Mouse (Mus musculus): ENCODE measurements around the gene Cadm2. TPM values are rescaled to one million over a fixed set of nuclear protein-coding genes. Genes with fewer than 3 reads are reported as not detected.
A peak's percentile ranks its signal among the peaks of the same experiment; 100 is the strongest.

Cadm2 gene
- polyA plus RNA-seq, 1 experiment from 2014 or later: 0.25 TPM

DNA sequence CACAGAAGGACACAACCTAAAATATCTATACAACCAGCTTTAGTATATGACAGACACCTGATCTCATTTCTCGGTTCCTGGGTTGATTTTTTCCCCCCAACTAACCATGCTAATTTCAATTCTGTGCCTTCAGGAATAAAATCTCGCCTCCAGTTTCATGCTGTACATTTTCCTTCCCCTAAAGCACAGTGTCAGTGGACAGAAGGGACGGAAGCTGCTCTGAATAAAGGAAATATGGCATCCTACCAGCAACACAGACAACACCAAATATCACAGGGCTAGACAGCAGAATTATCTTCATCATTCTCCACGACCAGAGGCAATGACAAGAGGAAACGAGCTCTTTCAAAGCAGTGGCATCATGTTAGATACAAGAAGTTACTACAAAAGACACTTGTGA, 498.2 kb downstream of the Cadm2 start:
- Histone ChIP-seq H3K27ac (replicated peaks) (no peak overlapping the region), H3K4me3 (no peak overlapping the region), H3K9ac (no peak overlapping the region), H3K27me3 (replicated peaks) (no peaks in the 10 kb centered on the region), H3K4me2 (no peak overlapping the region), H3K9me3 (no peaks in the 10 kb centered on the region), H3K36me3 (no peaks in the 10 kb centered on the region), H3K4me1 (no peaks in the 10 kb centered on the region)
- 58% methylated on average over 5 of the region's 5 CpGs for WGBS
- no peak for ATAC-seq (ENCODE audit: extremely low read depth, insufficient number of reproducible peaks, low FRiP score, low TSS enrichment)

- Histone ChIP-seq H3K4me3 (no peak overlapping the region), H3K4me1 (no peaks in the 10 kb centered on the region), H3K9ac (no peak overlapping the region), H3K9me3 (no peaks in the 10 kb centered on the region), H3K27ac (replicated peaks) (no peak overlapping the region), H3K27me3 (replicated peaks) (no peaks in the 10 kb centered on the region), H3K36me3 (no peaks in the 10 kb centered on the region), H3K4me2 (no peak overlapping the region)
- ATAC-seq (ENCODE audit: extremely low read depth, insufficient number of reproducible peaks, low FRiP score, low TSS enrichment): no peak
- 78% methylated on average over 3 of the region's 3 CpGs for WGBS
Observed at GRCm38 (mm10) chr16:67121781-67122180, 498.9 kb downstream of the Cadm2 start.

- no peaks in the 10 kb centered on the region for H3K4me1 ChIP-seq
- H3K36me3 ChIP-seq: no peaks in the 10 kb centered on the region
- no peak overlapping the region; the same call in 1 of the 2 replicates for H3K4me3 ChIP-seq
- no peaks in the 10 kb centered on the region for H3K9me3 ChIP-seq
- no peaks in the 10 kb centered on the region for H3K27me3 ChIP-seq (replicated peaks)
- no peak for ATAC-seq (ENCODE audit: extremely low read depth, insufficient number of reproducible peaks, low FRiP score, low TSS enrichment)
- H3K27ac ChIP-seq (replicated peaks): no peak overlapping the region
- WGBS: 47% methylated on average over 8 of the region's 8 CpGs
- no peak overlapping the region for H3K9ac ChIP-seq
- 0 out of 2 replicates have a peak overlapping the region, but pooled peaks have one; percentile 30 for H3K4me2 ChIP-seq
Observed at GRCm38 (mm10) chr16:67106478-67107061, 514.1 kb downstream of the Cadm2 start.

DNA sequence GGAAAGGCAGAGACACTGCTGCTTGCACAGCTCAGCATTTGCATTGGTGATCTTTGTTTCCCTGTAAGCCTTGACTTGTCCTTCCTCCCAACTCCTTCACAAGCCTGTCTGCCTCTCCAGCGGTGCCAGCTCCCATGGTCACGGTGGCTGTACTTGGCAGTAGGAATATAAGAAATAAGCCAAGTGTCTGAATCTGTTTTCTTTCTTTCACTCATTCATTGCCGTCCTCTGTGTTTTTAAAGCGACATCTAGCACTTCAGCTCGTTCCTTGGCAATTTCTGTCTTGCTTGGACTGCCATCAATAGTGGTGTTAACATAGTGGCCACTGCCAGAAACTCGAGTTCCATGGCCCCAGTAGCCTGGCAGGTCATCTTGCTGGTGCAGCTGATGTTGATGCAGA, 524.0 kb downstream of the Cadm2 start:
- ATAC-seq (ENCODE audit: extremely low read depth, insufficient number of reproducible peaks, low FRiP score, low TSS enrichment): no peak
- no peak overlapping the region for H3K27ac ChIP-seq (replicated peaks)
- H3K4me3 ChIP-seq: no peak overlapping the region
- H3K4me2 ChIP-seq: no peak overlapping the region
- H3K4me1 ChIP-seq: no peaks in the 10 kb centered on the region
- WGBS: 66% methylated on average over 6 of the region's 6 CpGs
- no peaks in the 10 kb centered on the region for H3K36me3 ChIP-seq
- H3K9me3 ChIP-seq: no peaks in the 10 kb centered on the region
- no peak overlapping the region for H3K9ac ChIP-seq
- no peaks in the 10 kb centered on the region for H3K27me3 ChIP-seq (replicated peaks)

GRCm38 (mm10) chr16:67095916-67096315, 524.8 kb downstream of the Cadm2 start:
- 70% methylated on average over 4 of the region's 4 CpGs for WGBS
- H3K4me2 ChIP-seq: no peak overlapping the region
- ATAC-seq (ENCODE audit: extremely low read depth, insufficient number of reproducible peaks, low FRiP score, low TSS enrichment): no peak
- H3K4me1 ChIP-seq: no peaks in the 10 kb centered on the region
- no peaks in the 10 kb centered on the region for H3K9me3 ChIP-seq
- no peaks in the 10 kb centered on the region for H3K27me3 ChIP-seq (replicated peaks)
- no peak overlapping the region for H3K4me3 ChIP-seq
- H3K9ac ChIP-seq: no peak overlapping the region
- no peaks in the 10 kb centered on the region for H3K36me3 ChIP-seq
- H3K27ac ChIP-seq (replicated peaks): no peak overlapping the region

GRCm38 (mm10) chr16:67089747-67090146, 531.0 kb downstream of the Cadm2 start:
- Histone ChIP-seq H3K36me3 (no peaks in the 10 kb centered on the region), H3K4me3 (no peak overlapping the region), H3K9ac (no peak overlapping the region), H3K27me3 (replicated peaks) (no peaks in the 10 kb centered on the region), H3K27ac (replicated peaks) (no peak overlapping the region), H3K4me1 (no peaks in the 10 kb centered on the region), H3K4me2 (no peak overlapping the region), H3K9me3 (no peaks in the 10 kb centered on the region)
- WGBS: 55% methylated on average over 3 of the region's 3 CpGs
- no peak for ATAC-seq (ENCODE audit: extremely low read depth, insufficient number of reproducible peaks, low FRiP score, low TSS enrichment)

GRCm38 (mm10) chr16:67079318-67079717, 541.4 kb downstream of the Cadm2 start:
- no peak overlapping the region for H3K4me3 ChIP-seq
- H3K4me2 ChIP-seq: no peak overlapping the region
- H3K9ac ChIP-seq: no peak overlapping the region
- H3K36me3 ChIP-seq: no peaks in the 10 kb centered on the region
- WGBS: 76% methylated on average over 2 of the region's 2 CpGs
- no peaks in the 10 kb centered on the region for H3K9me3 ChIP-seq
- no peaks in the 10 kb centered on the region for H3K4me1 ChIP-seq
- H3K27me3 ChIP-seq (replicated peaks): no peaks in the 10 kb centered on the region
- no peak overlapping the region for H3K27ac ChIP-seq (replicated peaks)
- no peak for ATAC-seq (ENCODE audit: extremely low read depth, insufficient number of reproducible peaks, low FRiP score, low TSS enrichment)

GRCm38 (mm10) chr16:67076169-67076895, 544.4 kb downstream of the Cadm2 start:
- H3K9me3 ChIP-seq: no peaks in the 10 kb centered on the region
- 74% methylated on average over 7 of the region's 7 CpGs for WGBS
- H3K36me3 ChIP-seq: no peaks in the 10 kb centered on the region
- no peak for ATAC-seq (ENCODE audit: extremely low read depth, insufficient number of reproducible peaks, low FRiP score, low TSS enrichment)
- H3K4me1 ChIP-seq: no peaks in the 10 kb centered on the region
- no peak overlapping the region for H3K4me2 ChIP-seq
- H3K27me3 ChIP-seq (replicated peaks): no peaks in the 10 kb centered on the region
- no peak overlapping the region for H3K4me3 ChIP-seq
- no peak overlapping the region for H3K9ac ChIP-seq
- H3K27ac ChIP-seq (replicated peaks): no peak overlapping the region

GRCm38 (mm10) chr16:67068461-67068860, 552.2 kb downstream of the Cadm2 start:
- no peak overlapping the region for H3K4me3 ChIP-seq
- H3K27ac ChIP-seq (replicated peaks): no peak overlapping the region
- no peaks in the 10 kb centered on the region for H3K36me3 ChIP-seq
- WGBS: 44% methylated on average over 1 of the region's 1 CpGs
- H3K9ac ChIP-seq: no peak overlapping the region
- no peaks in the 10 kb centered on the region for H3K4me1 ChIP-seq
- no peaks in the 10 kb centered on the region for H3K9me3 ChIP-seq
- no peak for ATAC-seq (ENCODE audit: extremely low read depth, insufficient number of reproducible peaks, low FRiP score, low TSS enrichment)
- no peak overlapping the region for H3K4me2 ChIP-seq
- H3K27me3 ChIP-seq (replicated peaks): no peaks in the 10 kb centered on the region

DNA sequence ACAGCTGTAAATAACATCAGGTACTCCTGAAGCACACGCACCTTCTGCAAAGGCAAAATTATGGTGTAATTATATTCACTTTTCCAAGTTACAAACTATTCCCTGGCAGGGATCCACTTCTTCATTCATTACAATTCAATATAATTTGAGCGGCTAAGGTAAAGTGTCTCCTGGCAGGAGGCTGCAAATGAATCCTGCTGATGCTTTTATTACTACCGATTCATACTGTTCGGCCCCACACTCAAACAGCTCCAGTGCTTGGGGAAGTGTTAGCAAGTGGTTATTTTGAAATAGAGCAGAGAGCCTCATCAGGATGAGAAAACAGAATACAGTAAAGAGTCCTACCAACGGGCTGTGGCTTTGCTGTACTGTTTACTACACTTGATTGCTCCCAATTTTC, 589.8 kb downstream of the Cadm2 start:
- WGBS: 81% methylated on average over 5 of the region's 5 CpGs
- Histone ChIP-seq H3K27me3 (replicated peaks) (no peaks in the 10 kb centered on the region), H3K9me3 (no peaks in the 10 kb centered on the region), H3K27ac (replicated peaks) (no peak overlapping the region), H3K4me2 (no peak overlapping the region), H3K4me3 (no peak overlapping the region), H3K4me1 (no peaks in the 10 kb centered on the region), H3K36me3 (no peaks in the 10 kb centered on the region), H3K9ac (no peak overlapping the region)
- ATAC-seq (ENCODE audit: extremely low read depth, insufficient number of reproducible peaks, low FRiP score, low TSS enrichment): no peak

DNA sequence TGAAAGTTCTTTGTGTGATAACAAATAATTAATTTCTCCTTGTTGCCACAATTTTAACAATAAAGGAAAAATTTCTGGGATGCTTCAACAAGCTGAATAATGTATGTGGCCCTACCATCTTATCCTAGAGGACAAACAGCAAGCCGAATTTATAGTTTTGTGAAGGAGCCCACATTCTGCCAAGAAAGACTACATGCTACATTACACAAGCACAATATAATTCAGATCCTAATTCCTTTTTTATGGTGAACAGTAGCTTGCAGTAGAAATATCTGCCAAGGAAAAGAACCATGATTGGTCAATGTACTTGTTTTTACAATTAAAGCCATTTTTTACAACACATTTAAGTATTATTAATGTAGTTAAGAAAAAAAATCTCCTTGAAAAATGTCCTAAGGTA, 600.9 kb downstream of the Cadm2 start:
- ATAC-seq (ENCODE audit: extremely low read depth, insufficient number of reproducible peaks, low FRiP score, low TSS enrichment): no peak

DNA sequence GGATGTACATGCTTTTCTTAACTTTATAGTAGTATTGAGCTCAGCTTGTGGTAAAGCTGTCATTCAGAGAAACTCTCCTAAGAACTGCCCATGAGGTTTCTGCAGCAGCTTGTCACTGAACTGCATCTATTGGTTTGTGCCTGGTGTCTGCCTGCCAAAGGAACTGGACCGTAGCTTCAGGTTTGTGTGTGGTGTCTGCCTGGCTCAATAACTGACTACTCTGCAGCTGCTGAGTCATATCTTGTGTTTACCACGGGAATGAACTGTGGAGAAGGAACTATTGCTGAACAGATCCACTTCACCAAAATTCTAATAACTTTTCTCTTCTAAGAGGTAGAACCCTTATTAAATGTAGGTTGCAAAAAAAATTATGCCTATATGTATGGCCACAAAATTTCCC, 603.0 kb downstream of the Cadm2 start:
- no peaks in the 10 kb centered on the region for H3K4me1 ChIP-seq
- H3K27ac ChIP-seq (replicated peaks): no peak overlapping the region
- H3K4me2 ChIP-seq: no peak overlapping the region
- 74% methylated on average over 2 of the region's 2 CpGs for WGBS
- H3K27me3 ChIP-seq (replicated peaks): no peaks in the 10 kb centered on the region
- no peaks in the 10 kb centered on the region for H3K36me3 ChIP-seq
- no peak overlapping the region for H3K9ac ChIP-seq
- no peaks in the 10 kb centered on the region for H3K9me3 ChIP-seq
- ATAC-seq (ENCODE audit: extremely low read depth, insufficient number of reproducible peaks, low FRiP score, low TSS enrichment): no peak
- H3K4me3 ChIP-seq: no peak overlapping the region

More for the DNA sequence above, 600.9 kb downstream of the Cadm2 start:
- Histone ChIP-seq H3K4me1 (no peaks in the 10 kb centered on the region), H3K4me2 (no peak overlapping the region), H3K9me3 (no peaks in the 10 kb centered on the region), H3K4me3 (no peak overlapping the region), H3K9ac (no peak overlapping the region), H3K36me3 (no peaks in the 10 kb centered on the region), H3K27ac (replicated peaks) (no peak overlapping the region), H3K27me3 (replicated peaks) (no peaks in the 10 kb centered on the region)
- 64% methylated on average over 1 of the region's 1 CpGs for WGBS
